Mouse (Mus musculus) heart, adult 2 months (tissue): Measurements from ENCODE around the gene Hnrnpab. TPM values are rescaled to one million over a fixed set of nuclear protein-coding genes. Genes with fewer than 3 reads are reported as not detected.
A peak's percentile ranks its signal among the peaks of the same experiment; 100 is the strongest.

Source experiments
- DNase-seq, 2 experiments: peaks; one replicate each; pipeline ENCODE4 v3.0.0; 2021
- H3K27ac ChIP-seq: fragments of 200-600 bp; 2 replicates; pipeline ENCODE4 v1.8.1; 2022
- H3K27me3 ChIP-seq: fragments of 200-500 bp; 2 replicates; pipeline ENCODE4 v1.6.1; 2012; ENCODE audit warnings: mild to moderate bottlenecking, low read length, inconsistent platforms, mixed read lengths; ENCODE audit not compliant: control insufficient read depth, insufficient read depth
- H3K36me3 ChIP-seq: fragments of 200-500 bp; 2 replicates; pipeline ENCODE4 v1.6.1; 2012; ENCODE audit warnings: low read length, inconsistent platforms; ENCODE audit not compliant: control insufficient read depth, insufficient read depth
- H3K4me1 ChIP-seq: fragments of 200-500 bp; 2 replicates; pipeline ENCODE4 v1.6.1; 2011; ENCODE audit warnings: low read length; ENCODE audit not compliant: control insufficient read depth, insufficient read depth
- H3K4me3 ChIP-seq: fragments of 200-600 bp; 2 replicates; pipeline ENCODE4 v1.8.1; 2022
- H3K79me2 ChIP-seq: fragments of 200-500 bp; replicated peaks from 2 replicates; pipeline ENCODE4 v1.6.1; 2012; ENCODE audit warnings: mild to moderate bottlenecking, inconsistent platforms, low read length, moderate library complexity, mixed read lengths; ENCODE audit not compliant: control insufficient read depth, insufficient read depth
- H3K9ac ChIP-seq: fragments of 200-500 bp; 2 replicates; pipeline ENCODE4 v1.6.1; 2012; ENCODE audit warnings: low read depth, mild to moderate bottlenecking, control low read depth, inconsistent platforms, low read length, mixed read lengths
- CTCF ChIP-seq: fragments of 200-600 bp; IDR thresholded peaks from 2 replicates; pipeline ENCODE4 v1.8.1; 2022; ENCODE audit warnings: antibody characterized with exemption, mild to moderate bottlenecking, moderate library complexity
- EP300 ChIP-seq: fragments of 200-500 bp; IDR thresholded peaks from 2 replicates; pipeline ENCODE4 v1.6.1; 2011; ENCODE audit warnings: low read depth, low read length, control low read depth; ENCODE audit not compliant: insufficient read depth
- POLR2A ChIP-seq: fragments of 200-500 bp; IDR thresholded peaks from 2 replicates; pipeline ENCODE4 v1.6.1; 2011; ENCODE audit warnings: mild to moderate bottlenecking, low read depth, low read length, control low read depth; ENCODE audit not compliant: insufficient read depth
- WGBS: fragments of 180-500 bp; shearing (Covaris S2); methylation state at CpG from one replicate; pipeline ENCODE4 v1.1.7; 2018; 5-methylcytosine and 5-hydroxymethylcytosine counted together
- intact Hi-C: fragments of 180-260 bp; cut with DNase I; formaldehyde crosslinking; loops from one replicate; pipeline ENCODE4 v1.15.1; 2025
- polyA plus RNA-seq: library from polyadenylated mRNA; depleted of rRNA; stranded (reverse); fragments of >200 nt; gene quantifications from 2 replicates; pipeline ENCODE4 v1.2.3, GENCODE M21; 2012
- total RNA-seq, 2 experiments: library from RNA; stranded (reverse); gene quantifications; 2 replicates each; pipeline ENCODE4 v1.2.3; 2021

Hnrnpab gene
- total and polyA plus RNA-seq, 3 experiments, result 68.4 to 145 (median 132) TPM

DNA sequence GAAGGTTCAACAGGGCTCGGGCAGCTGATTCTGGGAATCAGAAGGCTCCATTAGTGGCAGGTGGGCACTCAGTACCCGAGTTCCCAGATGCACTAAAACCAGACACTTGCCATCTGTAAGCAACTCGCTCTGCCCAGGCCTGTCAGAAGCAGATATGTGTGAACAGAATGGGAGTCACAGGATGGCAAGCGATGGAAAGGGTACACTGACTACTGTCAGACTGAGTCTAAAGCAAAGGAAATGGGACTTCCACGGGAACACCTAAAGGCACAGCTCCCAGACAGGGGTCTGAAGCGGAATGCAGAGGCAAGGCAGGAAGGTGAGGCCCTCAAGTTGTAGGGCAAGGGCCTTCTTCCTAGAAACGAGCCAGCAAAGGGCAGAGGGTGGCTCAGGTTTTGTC lies 39.6 kb upstream of the Hnrnpab start:
- Histone ChIP-seq H3K36me3 (peaks cover 2% of the 10 kb centered on the region), H3K27me3 (no peaks in the 10 kb centered on the region), H3K79me2 (no peaks in the 10 kb centered on the region), H3K9ac (peak overlapping the region; percentile 17; the same call in 1 of the 2 replicates), H3K4me3 (peak overlapping the region; percentile 33; the same call in 1 of the 2 replicates), H3K4me1 (peaks cover 12% of the 10 kb centered on the region), H3K27ac (peak overlapping the region; percentile 79)
- no peak for DNase-seq
- intact Hi-C loops, result no loop called here
- 65% methylated on average over 7 of the region's 7 CpGs for WGBS
- no peak for TF ChIP-seq CTCF
- no peak for TF ChIP-seq POLR2A
- TF ChIP-seq EP300, result no peak

DNA sequence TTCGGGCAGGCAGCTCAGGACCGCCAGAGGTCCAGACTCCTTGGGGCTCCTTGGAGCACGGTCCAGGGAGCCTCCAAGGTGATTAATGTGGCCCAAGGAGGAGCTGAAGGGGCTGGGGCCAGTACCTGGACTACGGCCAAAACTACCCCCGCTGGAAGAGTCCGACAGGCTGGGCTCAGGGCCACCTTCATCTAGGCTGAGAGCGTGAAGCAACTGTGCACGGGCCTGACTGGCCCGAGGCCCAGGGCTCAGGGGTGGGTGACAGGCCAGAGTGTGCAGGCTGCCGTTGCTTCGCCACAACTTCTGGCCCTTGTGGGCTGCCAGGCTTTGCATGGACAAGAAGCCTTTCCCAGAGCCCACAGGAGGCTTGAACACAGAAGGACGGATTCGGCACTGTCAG lies 38.6 kb upstream of the Hnrnpab start:
- H3K27me3 ChIP-seq, result no peaks in the 10 kb centered on the region
- H3K79me2 ChIP-seq, result no peaks in the 10 kb centered on the region
- 0 out of 2 replicates have a peak overlapping the region, but pooled peaks have one; percentile 4 for H3K9ac ChIP-seq
- peaks cover 12% of the 10 kb centered on the region for H3K4me1 ChIP-seq
- TF ChIP-seq CTCF, result no peak
- no peak for TF ChIP-seq EP300
- TF ChIP-seq POLR2A, result no peak
- H3K4me3 ChIP-seq, result no peak overlapping the region; the same call in 1 of the 2 replicates
- intact Hi-C loops, result no loop called here
- WGBS, result 46% methylated on average over 13 of the region's 13 CpGs
- peaks cover 2% of the 10 kb centered on the region for H3K36me3 ChIP-seq
- H3K27ac ChIP-seq, result peak overlapping the region; percentile 79
- no peak for DNase-seq

DNA sequence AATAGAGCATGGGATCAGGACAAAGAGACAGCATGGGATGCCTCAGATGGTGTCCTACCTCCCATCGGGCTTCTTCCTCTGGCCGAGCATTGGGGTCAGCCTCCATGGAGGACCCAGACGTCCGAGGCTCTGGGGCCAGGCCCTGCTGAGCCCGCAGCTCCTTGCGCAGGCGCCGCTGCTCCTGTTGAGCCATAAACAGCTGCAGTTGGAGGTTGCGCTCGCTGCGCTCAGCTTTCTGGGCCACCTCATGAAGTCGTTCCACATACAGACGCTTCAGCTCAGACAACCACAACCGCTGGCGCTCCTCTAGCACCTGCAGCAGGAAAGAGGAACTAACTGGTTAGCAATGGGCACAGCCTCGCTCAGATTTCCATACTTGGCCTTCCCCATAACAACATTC lies 37.6 kb upstream of the Hnrnpab start:
- Histone ChIP-seq H3K27me3 (no peaks in the 10 kb centered on the region), H3K27ac (no peak overlapping the region), H3K9ac (no peak overlapping the region), H3K36me3 (peaks cover 2% of the 10 kb centered on the region), H3K4me3 (no peak overlapping the region), H3K4me1 (peaks cover 12% of the 10 kb centered on the region), H3K79me2 (no peaks in the 10 kb centered on the region)
- 80% methylated on average over 16 of the region's 16 CpGs for WGBS
- intact Hi-C loops, result no loop called here
- TF ChIP-seq EP300 (no peak), POLR2A (no peak), CTCF (no peak)
- DNase-seq, result peak in 1 of 2 experiments; percentile 51

DNA sequence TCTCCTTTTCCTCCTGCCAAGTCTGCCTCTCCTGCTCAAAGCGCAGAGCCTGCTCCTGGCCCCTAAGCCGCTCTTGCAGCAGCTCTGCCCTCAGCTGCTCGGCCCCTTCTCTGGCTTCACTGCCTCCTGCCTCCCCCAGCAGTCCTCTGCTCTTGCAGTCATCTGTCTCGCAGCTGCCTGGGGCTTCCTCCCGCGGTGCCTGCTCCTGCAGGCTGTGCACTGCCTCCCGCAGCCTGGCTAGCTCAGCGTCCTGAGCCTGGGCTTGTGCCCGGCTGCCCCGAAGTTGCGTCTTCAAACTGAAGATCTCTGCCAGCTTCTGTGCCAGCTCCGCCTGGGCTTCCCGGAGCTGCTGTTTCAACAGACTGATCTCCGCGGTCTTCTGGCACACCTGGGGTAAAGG lies 37.1 kb upstream of the Hnrnpab start:
- peaks cover 2% of the 10 kb centered on the region for H3K36me3 ChIP-seq
- no peaks in the 10 kb centered on the region for H3K79me2 ChIP-seq
- intact Hi-C loops, result no loop called here
- no peak overlapping the region for H3K4me3 ChIP-seq
- no peak for TF ChIP-seq POLR2A
- TF ChIP-seq CTCF, result no peak
- no peak for TF ChIP-seq EP300
- DNase-seq, result peak in 1 of 2 experiments; percentile 33
- H3K4me1 ChIP-seq, result peaks cover 12% of the 10 kb centered on the region
- no peak overlapping the region for H3K9ac ChIP-seq
- H3K27me3 ChIP-seq, result no peaks in the 10 kb centered on the region
- peak overlapping the region; percentile 28; the same call in 1 of the 2 replicates for H3K27ac ChIP-seq
- 48% methylated on average over 15 of the region's 15 CpGs for WGBS

DNA sequence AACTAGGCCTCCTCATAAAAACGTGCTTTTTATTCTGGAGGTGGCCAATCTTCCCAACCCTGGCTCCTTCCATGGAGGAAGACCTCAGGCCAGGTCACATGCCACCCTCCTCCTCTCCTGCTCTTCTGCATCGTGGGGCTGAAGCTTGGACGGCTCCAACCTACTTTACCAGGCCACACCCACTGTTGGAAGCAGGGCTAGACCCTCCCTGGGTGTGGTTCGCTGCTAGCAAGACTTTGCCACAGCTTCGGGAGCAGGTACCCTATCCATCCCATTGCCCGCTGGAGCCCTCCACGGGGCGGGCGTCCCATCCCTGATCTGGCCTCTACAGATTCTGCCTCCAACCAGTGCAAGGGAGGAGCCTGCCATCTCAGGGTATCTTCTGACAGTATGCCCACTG lies 36.6 kb upstream of the Hnrnpab start:
- WGBS, result 53% methylated on average over 9 of the region's 9 CpGs
- H3K27me3 ChIP-seq, result no peaks in the 10 kb centered on the region
- peak overlapping the region; percentile 28; the same call in 1 of the 2 replicates for H3K27ac ChIP-seq
- intact Hi-C loops, result no loop called here
- no peak overlapping the region for H3K4me3 ChIP-seq
- H3K36me3 ChIP-seq, result peaks cover 2% of the 10 kb centered on the region
- no peak overlapping the region for H3K9ac ChIP-seq
- TF ChIP-seq POLR2A (no peak), CTCF (no peak), EP300 (no peak)
- peak in 1 of 2 experiments; percentile 37 for DNase-seq
- peaks cover 12% of the 10 kb centered on the region for H3K4me1 ChIP-seq
- H3K79me2 ChIP-seq, result no peaks in the 10 kb centered on the region

DNA sequence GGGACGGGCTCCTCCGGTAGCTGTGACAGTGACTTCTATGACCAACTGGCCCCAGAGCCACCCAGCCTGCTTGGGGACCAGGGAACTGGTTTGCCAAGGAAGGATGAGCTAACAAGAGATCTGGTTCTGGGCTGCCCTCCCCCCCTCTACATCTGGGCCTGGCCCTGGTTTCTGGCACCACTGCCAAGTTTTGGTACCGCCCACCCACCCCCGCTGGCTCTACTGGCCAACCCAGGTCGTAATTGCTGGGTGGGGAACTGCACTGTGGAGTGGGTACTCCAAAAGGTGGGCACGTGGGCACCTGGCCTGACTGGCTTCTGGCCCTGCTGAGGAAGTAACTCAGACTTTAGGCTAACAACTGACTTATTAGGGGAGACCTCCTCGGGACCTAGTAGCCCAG lies 34.1 kb upstream of the Hnrnpab start:
- H3K27me3 ChIP-seq, result no peaks in the 10 kb centered on the region
- peaks cover 11% of the 10 kb centered on the region for H3K4me1 ChIP-seq
- no peak for DNase-seq
- WGBS, result 59% methylated on average over 7 of the region's 7 CpGs
- H3K27ac ChIP-seq, result no peak overlapping the region
- no peaks in the 10 kb centered on the region for H3K79me2 ChIP-seq
- peaks cover 2% of the 10 kb centered on the region for H3K36me3 ChIP-seq
- intact Hi-C loops, result no loop called here
- H3K4me3 ChIP-seq, result no peak overlapping the region
- no peak for TF ChIP-seq EP300
- TF ChIP-seq CTCF, result no peak
- TF ChIP-seq POLR2A, result no peak
- no peak overlapping the region for H3K9ac ChIP-seq
